Mouse (Mus musculus): ENCODE data around the gene Mpp2.

DNA sequence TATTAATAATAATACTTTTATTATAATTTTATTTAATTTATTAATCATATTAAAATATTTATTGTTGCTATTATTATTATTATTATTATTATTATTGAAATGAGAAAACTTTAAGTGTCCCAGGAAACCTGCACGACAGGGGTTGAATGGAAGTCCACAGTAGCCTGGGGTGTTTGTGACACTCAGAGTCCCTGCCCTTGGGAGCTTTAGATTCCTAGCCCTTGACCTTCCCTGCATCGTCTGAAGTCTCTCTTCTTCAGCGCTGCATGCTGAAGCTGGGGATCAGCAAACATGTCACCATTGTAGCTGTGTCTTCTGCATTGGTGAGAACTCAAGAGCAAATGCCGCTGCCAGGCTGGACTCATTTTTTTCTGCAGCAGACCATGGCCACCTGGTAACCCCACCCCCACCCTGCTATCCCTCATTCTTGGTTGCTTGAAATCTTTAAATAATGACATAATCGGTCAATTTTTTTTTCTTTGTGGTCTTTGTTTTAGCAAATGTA, 52.8 kb downstream of the Mpp2 start:
- TF ChIP-seq POLR2A (IDR thresholded peaks at IDR 0.05; ENCODE audit: low read depth, low read length) = no peak
- TF ChIP-seq CTCF (IDR thresholded peaks at IDR 0.05; ENCODE audit: extremely low read depth, insufficient read depth, insufficient read length, insufficient replicate concordance) = no peak

All from spleen, adult 2 months (tissue).